Mouse (Mus musculus): ENCODE measurements at regions not wholly inside any gene's neighbourhood (a gene's known extent, or its start where the extent isn't known, plus 50 kb on each side); places are given as distances from the start of the nearest gene placed in this dataset.

DNA sequence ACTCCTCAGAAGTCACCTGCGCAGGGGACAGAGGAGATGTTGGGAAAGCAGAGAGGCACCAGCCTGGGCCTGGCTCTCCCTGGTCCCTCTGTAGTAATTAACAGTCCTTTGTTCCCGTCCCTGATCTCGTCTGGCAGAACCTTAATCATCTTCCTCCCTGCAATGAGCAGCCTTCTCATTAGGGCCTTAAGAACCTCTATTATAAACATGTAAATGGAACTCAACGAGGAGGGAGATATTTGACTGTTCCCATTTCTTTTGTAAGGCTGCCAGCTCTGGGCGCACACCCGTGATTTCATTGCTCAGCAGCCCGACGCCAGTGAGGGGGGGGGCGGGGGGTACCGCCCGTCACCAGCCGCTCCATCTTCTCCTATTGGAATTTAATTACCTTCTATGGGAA lies 81.8 kb upstream of the Thy1 start:
- H3K4me3 ChIP-seq (ENCODE audit: insufficient read depth in 1 of 2, low read depth in 1 of 2, low read length in 2 of 2, poor library complexity in 1 of 2, severe bottlenecking in 1 of 2) = no peak overlapping the region
- no peaks in the 10 kb centered on the region for H3K9me3 ChIP-seq (ENCODE audit: control insufficient read depth, insufficient read depth, low read depth, low read length)
- no peak overlapping the region for H3K27ac ChIP-seq (ENCODE audit: insufficient read depth, low read depth, low read length, poor library complexity, severe bottlenecking)
- in situ Hi-C loops (cut with MboI; ENCODE audit: low sequenced_read_pairs in 2 of 2, unreplicated experiment in 2 of 2) = loop anchor here (25.0 kb wide), 1 partner anchor 624 kb away; no protein-coding TSS in a partner anchor
- no peak overlapping the region for H3K9ac ChIP-seq (ENCODE audit: insufficient read depth, low read depth, low read length, poor library complexity, severe bottlenecking)
- no peaks in the 10 kb centered on the region for H3K4me1 ChIP-seq (ENCODE audit: control insufficient read depth in 2 of 2, insufficient read depth in 2 of 2, low read length in 2 of 2, poor library complexity in 1 of 2)
- H3K36me3 ChIP-seq (ENCODE audit: control insufficient read depth, insufficient read depth, low read length, poor library complexity, severe bottlenecking) = no peaks in the 10 kb centered on the region
- no peak for DNase-seq (ENCODE audit: low read depth, low spot score)
- TF ChIP-seq MAFK (IDR thresholded peaks at IDR 0.05; ENCODE audit: insufficient read depth, low read depth, low read length) (no peak), ZC3H11A (IDR thresholded peaks at IDR 0.05; ENCODE audit: borderline replicate concordance, low read depth, low read length) (no peak), ZNF384 (IDR thresholded peaks at IDR 0.05; ENCODE audit: low read depth, low read length) (no peak), CHD2 (IDR thresholded peaks at IDR 0.05; ENCODE audit: low read depth, low read length) (no peak)

- H3K9ac ChIP-seq (ENCODE audit: insufficient read depth, low read depth, low read length, poor library complexity, severe bottlenecking) = no peak overlapping the region
- no peaks in the 10 kb centered on the region for H3K4me1 ChIP-seq (ENCODE audit: control insufficient read depth in 2 of 2, insufficient read depth in 2 of 2, low read length in 2 of 2, poor library complexity in 1 of 2)
- in situ Hi-C loops (cut with MboI; ENCODE audit: low sequenced_read_pairs in 2 of 2, unreplicated experiment in 2 of 2) = loop anchor here (25.0 kb wide), 1 partner anchor 628 kb away; no protein-coding TSS in a partner anchor
- no peaks in the 10 kb centered on the region for H3K9me3 ChIP-seq (ENCODE audit: control insufficient read depth, insufficient read depth, low read depth, low read length)
- TF ChIP-seq ZNF384 (IDR thresholded peaks at IDR 0.05; ENCODE audit: low read depth, low read length) = no peak
- TF ChIP-seq CHD2 (IDR thresholded peaks at IDR 0.05; ENCODE audit: low read depth, low read length) = no peak
- TF ChIP-seq MAFK (IDR thresholded peaks at IDR 0.05; ENCODE audit: insufficient read depth, low read depth, low read length) = no peak
- no peak for TF ChIP-seq HCFC1 (IDR thresholded peaks at IDR 0.05; ENCODE audit: borderline replicate concordance, insufficient read depth, low read length)
- no peak for TF ChIP-seq ZC3H11A (IDR thresholded peaks at IDR 0.05; ENCODE audit: borderline replicate concordance, low read depth, low read length)
- H3K36me3 ChIP-seq (ENCODE audit: control insufficient read depth, insufficient read depth, low read length, poor library complexity, severe bottlenecking) = no peaks in the 10 kb centered on the region
- no peak overlapping the region for H3K27ac ChIP-seq (ENCODE audit: insufficient read depth, low read depth, low read length, poor library complexity, severe bottlenecking)
- H3K4me3 ChIP-seq (ENCODE audit: insufficient read depth in 1 of 2, low read depth in 1 of 2, low read length in 2 of 2, poor library complexity in 1 of 2, severe bottlenecking in 1 of 2) = no peak overlapping the region
- DNase-seq (ENCODE audit: low read depth, low spot score) = no peak
Observed at GRCm38 (mm10) chr9:43965171-43965570, 78.0 kb upstream of the Thy1 start.

- Histone ChIP-seq H3K27ac (ENCODE audit: insufficient read depth, low read depth, low read length, poor library complexity, severe bottlenecking) (no peak overlapping the region), H3K4me1 (ENCODE audit: control insufficient read depth in 2 of 2, insufficient read depth in 2 of 2, low read length in 2 of 2, poor library complexity in 1 of 2) (no peaks in the 10 kb centered on the region), H3K4me3 (ENCODE audit: insufficient read depth in 1 of 2, low read depth in 1 of 2, low read length in 2 of 2, poor library complexity in 1 of 2, severe bottlenecking in 1 of 2) (no peak overlapping the region), H3K9me3 (ENCODE audit: control insufficient read depth, insufficient read depth, low read depth, low read length) (no peaks in the 10 kb centered on the region), H3K36me3 (ENCODE audit: control insufficient read depth, insufficient read depth, low read length, poor library complexity, severe bottlenecking) (no peaks in the 10 kb centered on the region), H3K9ac (ENCODE audit: insufficient read depth, low read depth, low read length, poor library complexity, severe bottlenecking) (no peak overlapping the region)
- in situ Hi-C loops (cut with MboI; ENCODE audit: low sequenced_read_pairs in 2 of 2, unreplicated experiment in 2 of 2) = loop anchor here (25.0 kb wide), 1 partner anchor 629 kb away; no protein-coding TSS in a partner anchor
- no peak for DNase-seq (ENCODE audit: low read depth, low spot score)
- TF ChIP-seq ZC3H11A (IDR thresholded peaks at IDR 0.05; ENCODE audit: borderline replicate concordance, low read depth, low read length) = no peak
- no peak for TF ChIP-seq MAFK (IDR thresholded peaks at IDR 0.05; ENCODE audit: insufficient read depth, low read depth, low read length)
- TF ChIP-seq HCFC1 (IDR thresholded peaks at IDR 0.05; ENCODE audit: borderline replicate concordance, insufficient read depth, low read length) = no peak
- no peak for TF ChIP-seq ZNF384 (IDR thresholded peaks at IDR 0.05; ENCODE audit: low read depth, low read length)
- no peak for TF ChIP-seq CHD2 (IDR thresholded peaks at IDR 0.05; ENCODE audit: low read depth, low read length)
Observed at GRCm38 (mm10) chr9:43965811-43966210, 77.4 kb upstream of the Thy1 start.

GRCm38 (mm10) chr9:43970043-43970795 lies 73.0 kb upstream of the Thy1 start:
- TF ChIP-seq HCFC1 (IDR thresholded peaks at IDR 0.05; ENCODE audit: borderline replicate concordance, insufficient read depth, low read length) = no peak
- DNase-seq (ENCODE audit: low read depth, low spot score) = no peak
- H3K4me3 ChIP-seq (ENCODE audit: insufficient read depth in 1 of 2, low read depth in 1 of 2, low read length in 2 of 2, poor library complexity in 1 of 2, severe bottlenecking in 1 of 2) = no peak overlapping the region
- in situ Hi-C loops (cut with MboI; ENCODE audit: low sequenced_read_pairs in 2 of 2, unreplicated experiment in 2 of 2) = loop anchor here (25.0 kb wide), 1 partner anchor 633 kb away; no protein-coding TSS in a partner anchor
- H3K36me3 ChIP-seq (ENCODE audit: control insufficient read depth, insufficient read depth, low read length, poor library complexity, severe bottlenecking) = no peaks in the 10 kb centered on the region
- no peak overlapping the region for H3K27ac ChIP-seq (ENCODE audit: insufficient read depth, low read depth, low read length, poor library complexity, severe bottlenecking)
- no peaks in the 10 kb centered on the region for H3K9me3 ChIP-seq (ENCODE audit: control insufficient read depth, insufficient read depth, low read depth, low read length)
- no peak overlapping the region for H3K9ac ChIP-seq (ENCODE audit: insufficient read depth, low read depth, low read length, poor library complexity, severe bottlenecking)
- H3K4me1 ChIP-seq (ENCODE audit: control insufficient read depth in 2 of 2, insufficient read depth in 2 of 2, low read length in 2 of 2, poor library complexity in 1 of 2) = no peaks in the 10 kb centered on the region
